Mouse (Mus musculus) bone marrow, adult 2 months (tissue): Measurements from ENCODE around the gene Gimap9.

Experiments used
- CTCF ChIP-seq: fragments of 200-500 bp; IDR thresholded peaks from 2 replicates; pipeline ENCODE4 v1.5.1; 2011; ENCODE audit warnings: low read length, control low read depth; ENCODE audit not compliant: control insufficient read depth, insufficient read depth
- POLR2A ChIP-seq: fragments of 200-500 bp; IDR thresholded peaks from 2 replicates; pipeline ENCODE4 v1.6.1; 2011; ENCODE audit warnings: low read depth, mild to moderate bottlenecking, control low read depth, low read length, borderline replicate concordance; ENCODE audit not compliant: control insufficient read depth

DNA sequence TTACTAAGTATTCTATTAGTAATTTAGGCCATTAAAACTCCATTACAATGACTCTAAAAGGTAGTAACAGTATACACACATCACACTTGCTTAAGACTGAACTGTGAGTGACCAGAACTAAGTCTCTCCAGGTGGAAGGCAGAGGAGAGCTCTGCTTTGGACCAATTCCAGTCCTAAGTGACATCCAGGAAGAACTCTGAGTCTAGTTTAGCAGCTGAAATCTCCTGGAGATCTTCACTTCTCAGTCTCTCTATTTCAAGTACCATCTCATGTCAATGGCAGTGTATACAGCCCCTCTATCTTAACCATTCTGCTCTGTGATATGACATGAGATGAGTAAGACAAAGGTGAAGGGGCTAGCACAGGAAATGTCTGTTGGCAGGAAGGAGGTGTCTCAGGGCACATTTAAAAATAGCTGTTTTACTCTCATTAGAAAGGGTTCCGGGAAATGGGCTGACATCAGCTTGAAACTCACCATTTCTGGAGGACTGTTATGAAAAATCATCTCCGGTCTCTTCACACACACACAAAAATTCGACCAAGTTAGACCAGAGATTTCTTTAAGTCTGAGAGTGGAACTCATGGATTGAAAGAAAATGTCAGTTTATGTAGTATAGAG is 5.7 kb downstream of the Gimap9 start:
- TF ChIP-seq CTCF (no peak), POLR2A (no peak)
